Mouse (Mus musculus): ENCODE data around the gene Lonrf3. TPM values are rescaled to one million over a fixed set of nuclear protein-coding genes. Genes with fewer than 3 reads are reported as not detected.

The Lonrf3 gene
- polyA plus RNA-seq (2014; fragmentation: Nextera tagmentation; extraction: Ambion mirVana) = 0.23 TPM in 1 of 2 replicates, not detected in the other

- Histone ChIP-seq H3K4me1 (ENCODE audit: control insufficient read depth, insufficient read depth, low read length) (no peaks in the 10 kb centered on the region), H3K36me3 (ENCODE audit: control insufficient read depth, insufficient read depth, low read length) (no peaks in the 10 kb centered on the region), H3K4me2 (peak within 1 kb of the TSS; percentile 68), H3K9me3 (replicated peaks; ENCODE audit: control insufficient read depth, low read length) (no peaks in the 10 kb centered on the region), H3K27me3 (ENCODE audit: control insufficient read depth, insufficient read depth, low read length) (peaks cover 49% of the 10 kb centered on the region), H3K4me3 (ENCODE audit: low read depth, low read length) (peak within 1 kb of the TSS; percentile 46), H3K9ac (ENCODE audit: low read depth, low read length) (no peak within 1 kb of the TSS), H3K27ac (ENCODE audit: low read depth, low read length) (no peak within 1 kb of the TSS)
- no peak for ATAC-seq (replicated peaks; ENCODE audit: insufficient number of reproducible peaks, low FRiP score, low TSS enrichment)
- 20% methylated on average over 68 of the region's 68 CpGs for WGBS (ENCODE audit: insufficient replicate concordance)
Measured at GRCm38 (mm10) chrX:36328271-36329039, at the start of gene Lonrf3. Lonrf3 (plus strand) TSS chrX:36328353.

- no peaks in the 10 kb centered on the region for H3K9me3 ChIP-seq (replicated peaks; ENCODE audit: control insufficient read depth, low read length)
- H3K4me1 ChIP-seq (ENCODE audit: control insufficient read depth, insufficient read depth, low read length) = no peaks in the 10 kb centered on the region
- H3K4me3 ChIP-seq (ENCODE audit: low read depth, low read length) = no peak overlapping the region
- H3K36me3 ChIP-seq (ENCODE audit: control insufficient read depth, insufficient read depth, low read length) = no peaks in the 10 kb centered on the region
- no peaks in the 10 kb centered on the region for H3K27me3 ChIP-seq (ENCODE audit: control insufficient read depth, insufficient read depth, low read length)
- H3K9ac ChIP-seq (ENCODE audit: low read depth, low read length) = no peak overlapping the region
- no peak overlapping the region for H3K4me2 ChIP-seq
- ATAC-seq (replicated peaks; ENCODE audit: insufficient number of reproducible peaks, low FRiP score, low TSS enrichment) = no peak
- 35% methylated on average over 1 of the region's 1 CpGs for WGBS (ENCODE audit: insufficient replicate concordance)
- no peak overlapping the region for H3K27ac ChIP-seq (ENCODE audit: low read depth, low read length)
Measured at GRCm38 (mm10) chrX:36278750-36279149, 49.4 kb upstream of the Lonrf3 start.

- Histone ChIP-seq H3K36me3 (ENCODE audit: control insufficient read depth, insufficient read depth, low read length) (no peaks in the 10 kb centered on the region), H3K4me3 (ENCODE audit: low read depth, low read length) (no peak overlapping the region), H3K27ac (ENCODE audit: low read depth, low read length) (no peak overlapping the region), H3K4me2 (no peak overlapping the region), H3K9ac (ENCODE audit: low read depth, low read length) (no peak overlapping the region), H3K4me1 (ENCODE audit: control insufficient read depth, insufficient read depth, low read length) (no peaks in the 10 kb centered on the region), H3K27me3 (ENCODE audit: control insufficient read depth, insufficient read depth, low read length) (no peaks in the 10 kb centered on the region), H3K9me3 (replicated peaks; ENCODE audit: control insufficient read depth, low read length) (no peaks in the 10 kb centered on the region)
- no peak for ATAC-seq (replicated peaks; ENCODE audit: insufficient number of reproducible peaks, low FRiP score, low TSS enrichment)
- 70% methylated on average over 3 of the region's 3 CpGs for WGBS (ENCODE audit: insufficient replicate concordance)
Measured at GRCm38 (mm10) chrX:36311420-36311819, 16.7 kb upstream of the Lonrf3 start.

- 14% methylated on average over 17 of the region's 20 CpGs for WGBS (ENCODE audit: insufficient replicate concordance)
- H3K9me3 ChIP-seq (replicated peaks; ENCODE audit: control insufficient read depth, low read length) = no peaks in the 10 kb centered on the region
- H3K4me1 ChIP-seq (ENCODE audit: control insufficient read depth, insufficient read depth, low read length) = no peaks in the 10 kb centered on the region
- H3K9ac ChIP-seq (ENCODE audit: low read depth, low read length) = no peak overlapping the region
- no peak for ATAC-seq (replicated peaks; ENCODE audit: insufficient number of reproducible peaks, low FRiP score, low TSS enrichment)
- H3K4me2 ChIP-seq = peak overlapping the region; percentile 68
- no peak overlapping the region for H3K27ac ChIP-seq (ENCODE audit: low read depth, low read length)
- H3K27me3 ChIP-seq (ENCODE audit: control insufficient read depth, insufficient read depth, low read length) = peaks cover 49% of the 10 kb centered on the region
- H3K4me3 ChIP-seq (ENCODE audit: low read depth, low read length) = peak overlapping the region; percentile 46
- H3K36me3 ChIP-seq (ENCODE audit: control insufficient read depth, insufficient read depth, low read length) = no peaks in the 10 kb centered on the region
Measured at GRCm38 (mm10) chrX:36327491-36328255, 480 bp upstream of the Lonrf3 start.

GRCm38 (mm10) chrX:36329040-36329649, 992 bp downstream of the Lonrf3 start:
- no peak overlapping the region for H3K9ac ChIP-seq (ENCODE audit: low read depth, low read length)
- WGBS (ENCODE audit: insufficient replicate concordance) = 32% methylated on average over 35 of the region's 66 CpGs

GRCm38 (mm10) chrX:36329849-36330411, 1.8 kb downstream of the Lonrf3 start:
- no peak overlapping the region for H3K27ac ChIP-seq (ENCODE audit: low read depth, low read length)
- H3K27me3 ChIP-seq (ENCODE audit: control insufficient read depth, insufficient read depth, low read length) = peaks cover 43% of the 10 kb centered on the region
- H3K36me3 ChIP-seq (ENCODE audit: control insufficient read depth, insufficient read depth, low read length) = no peaks in the 10 kb centered on the region
- no peak for ATAC-seq (replicated peaks; ENCODE audit: insufficient number of reproducible peaks, low FRiP score, low TSS enrichment)
- H3K9me3 ChIP-seq (replicated peaks; ENCODE audit: control insufficient read depth, low read length) = no peaks in the 10 kb centered on the region
- peak overlapping the region; percentile 46 for H3K4me3 ChIP-seq (ENCODE audit: low read depth, low read length)
- H3K4me2 ChIP-seq = peak overlapping the region; percentile 68
- WGBS (ENCODE audit: insufficient replicate concordance) = 27% methylated on average over 29 of the region's 44 CpGs
- H3K9ac ChIP-seq (ENCODE audit: low read depth, low read length) = no peak overlapping the region
- no peaks in the 10 kb centered on the region for H3K4me1 ChIP-seq (ENCODE audit: control insufficient read depth, insufficient read depth, low read length)

More at GRCm38 (mm10) chrX:36329040-36329649, 992 bp downstream of the Lonrf3 start:
- no peak overlapping the region for H3K27ac ChIP-seq (ENCODE audit: low read depth, low read length)
- peaks cover 49% of the 10 kb centered on the region for H3K27me3 ChIP-seq (ENCODE audit: control insufficient read depth, insufficient read depth, low read length)
- ATAC-seq (replicated peaks; ENCODE audit: insufficient number of reproducible peaks, low FRiP score, low TSS enrichment) = no peak
- H3K9me3 ChIP-seq (replicated peaks; ENCODE audit: control insufficient read depth, low read length) = no peaks in the 10 kb centered on the region
- H3K36me3 ChIP-seq (ENCODE audit: control insufficient read depth, insufficient read depth, low read length) = no peaks in the 10 kb centered on the region
- no peaks in the 10 kb centered on the region for H3K4me1 ChIP-seq (ENCODE audit: control insufficient read depth, insufficient read depth, low read length)
- H3K4me3 ChIP-seq (ENCODE audit: low read depth, low read length) = peak overlapping the region; percentile 46
- H3K4me2 ChIP-seq = peak overlapping the region; percentile 68

GRCm38 (mm10) chrX:36352446-36352845, 24.3 kb downstream of the Lonrf3 start:
- Histone ChIP-seq H3K9me3 (replicated peaks; ENCODE audit: control insufficient read depth, low read length) (no peaks in the 10 kb centered on the region), H3K4me2 (no peak overlapping the region), H3K4me3 (ENCODE audit: low read depth, low read length) (no peak overlapping the region), H3K27me3 (ENCODE audit: control insufficient read depth, insufficient read depth, low read length) (no peaks in the 10 kb centered on the region), H3K36me3 (ENCODE audit: control insufficient read depth, insufficient read depth, low read length) (no peaks in the 10 kb centered on the region), H3K9ac (ENCODE audit: low read depth, low read length) (no peak overlapping the region), H3K4me1 (ENCODE audit: control insufficient read depth, insufficient read depth, low read length) (no peaks in the 10 kb centered on the region), H3K27ac (ENCODE audit: low read depth, low read length) (no peak overlapping the region)
- WGBS (ENCODE audit: insufficient replicate concordance) = 66% methylated on average over 3 of the region's 3 CpGs
- no peak for ATAC-seq (replicated peaks; ENCODE audit: insufficient number of reproducible peaks, low FRiP score, low TSS enrichment)

- H3K9ac ChIP-seq (ENCODE audit: low read depth, low read length) = no peak overlapping the region
- H3K36me3 ChIP-seq (ENCODE audit: control insufficient read depth, insufficient read depth, low read length) = no peaks in the 10 kb centered on the region
- H3K27me3 ChIP-seq (ENCODE audit: control insufficient read depth, insufficient read depth, low read length) = no peaks in the 10 kb centered on the region
- ATAC-seq (replicated peaks; ENCODE audit: insufficient number of reproducible peaks, low FRiP score, low TSS enrichment) = no peak
- H3K4me3 ChIP-seq (ENCODE audit: low read depth, low read length) = no peak overlapping the region
- no peaks in the 10 kb centered on the region for H3K9me3 ChIP-seq (replicated peaks; ENCODE audit: control insufficient read depth, low read length)
- H3K4me1 ChIP-seq (ENCODE audit: control insufficient read depth, insufficient read depth, low read length) = no peaks in the 10 kb centered on the region
- no peak overlapping the region for H3K27ac ChIP-seq (ENCODE audit: low read depth, low read length)
- no peak overlapping the region for H3K4me2 ChIP-seq
Measured at GRCm38 (mm10) chrX:36385340-36385739, 57.2 kb downstream of the Lonrf3 start.
